Mouse (Mus musculus) embryonic facial prominence, embryonic 10.5 days (tissue): ENCODE measurements around the gene Cd27. TPM values are rescaled to one million over a fixed set of nuclear protein-coding genes. Genes with fewer than 3 reads are reported as not detected.

Experiments
- DNase-seq: peaks from one replicate; pipeline ENCODE4 v3.0.0-alpha.2; 2017; ENCODE audit warnings: low spot score
- H3K27ac ChIP-seq: fragments of 300-500 bp; sonication (generic); replicated peaks from 2 replicates; pipeline ENCODE4 v1.5.1; 2016; ENCODE audit warnings: mild to moderate bottlenecking
- H3K27me3 ChIP-seq: fragments of 300-500 bp; sonication (generic); replicated peaks from 2 replicates; pipeline ENCODE4 v1.6.1; 2016; ENCODE audit warnings: low read depth, mild to moderate bottlenecking; ENCODE audit not compliant: poor library complexity, severe bottlenecking
- H3K36me3 ChIP-seq: fragments of 300-500 bp; sonication (generic); replicated peaks from 2 replicates; pipeline ENCODE4 v1.6.1; 2016; ENCODE audit warnings: mild to moderate bottlenecking, moderate library complexity
- H3K4me1 ChIP-seq: fragments of 300-500 bp; sonication (generic); 2 replicates; pipeline ENCODE4 v1.6.1; 2016
- H3K4me3 ChIP-seq: fragments of 300-500 bp; sonication (generic); 2 replicates; pipeline ENCODE4 v1.5.1; 2016; ENCODE audit warnings: mild to moderate bottlenecking, moderate library complexity
- H3K9me3 ChIP-seq: fragments of 300-500 bp; sonication (generic); 2 replicates; pipeline ENCODE4 v1.6.1; 2016; ENCODE audit warnings: mild to moderate bottlenecking
- WGBS: fragments of 180-500 bp; shearing (Covaris S2); methylation state at CpG from one replicate; pipeline ENCODE4 v1.1.7; 2016; 5-methylcytosine and 5-hydroxymethylcytosine counted together
- microRNA-seq: library from miRNA; unstranded; fragments of <30 nt; microRNA quantifications from one replicate; pipeline ENCODE4, GENCODE M21; 2017
- polyA plus RNA-seq: library from polyadenylated mRNA; unstranded; fragments of >200 nt; fragmentation: Nextera tagmentation; extraction: Ambion mirVana; gene quantifications from 2 replicates; pipeline ENCODE4 v1.2.1, GENCODE M21; 2016

Cd27 gene
- polyA plus RNA-seq, 1 experiment from 2014 or later = 0.95 TPM

DNA sequence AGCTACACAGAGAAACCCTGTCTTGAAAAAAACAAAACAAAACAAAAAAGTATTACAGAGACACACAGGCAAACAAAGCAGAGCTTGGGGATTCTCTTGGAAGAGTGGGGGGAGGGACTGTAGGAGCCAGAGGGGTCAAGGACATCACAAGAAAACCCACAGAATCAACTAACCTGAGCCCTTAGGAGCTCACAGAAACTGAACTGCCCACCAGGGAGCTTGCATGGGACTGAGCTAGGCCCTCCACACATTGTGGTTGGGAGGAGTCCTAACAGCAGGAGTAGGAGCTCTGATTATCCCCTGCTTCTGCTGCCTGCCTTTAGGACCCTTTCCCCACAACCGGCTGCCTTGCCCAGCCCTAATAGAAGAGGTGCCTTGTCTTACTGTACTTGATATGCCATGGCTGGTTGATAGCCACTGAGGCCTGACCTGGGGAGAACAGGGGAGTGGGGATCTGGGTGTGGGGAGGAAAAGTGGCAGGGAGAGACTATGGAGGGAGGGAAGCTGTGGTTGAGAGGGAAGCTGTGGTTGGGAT is 41.2 kb downstream of the Cd27 start:
- H3K9me3 ChIP-seq = no peaks in the 10 kb centered on the region
- no peak for DNase-seq
- H3K27me3 ChIP-seq = no peaks in the 10 kb centered on the region
- peaks cover 27% of the 10 kb centered on the region for H3K36me3 ChIP-seq
- H3K27ac ChIP-seq = no peak overlapping the region
- WGBS = 31% methylated on average over 1 of the region's 1 CpGs
- peaks cover 32% of the 10 kb centered on the region for H3K4me1 ChIP-seq
- no peak overlapping the region for H3K4me3 ChIP-seq

- Histone ChIP-seq H3K4me3 (peak overlapping the region; percentile 84; the same call in 1 of the 2 replicates), H3K27ac (no peak overlapping the region), H3K4me1 (peaks cover 41% of the 10 kb centered on the region), H3K9me3 (no peaks in the 10 kb centered on the region), H3K36me3 (peaks cover 42% of the 10 kb centered on the region), H3K27me3 (no peaks in the 10 kb centered on the region)
- DNase-seq = no peak
- 77% methylated on average over 7 of the region's 7 CpGs for WGBS
Measured at GRCm38 (mm10) chr6:125193390-125193789, 43.4 kb downstream of the Cd27 start.

DNA sequence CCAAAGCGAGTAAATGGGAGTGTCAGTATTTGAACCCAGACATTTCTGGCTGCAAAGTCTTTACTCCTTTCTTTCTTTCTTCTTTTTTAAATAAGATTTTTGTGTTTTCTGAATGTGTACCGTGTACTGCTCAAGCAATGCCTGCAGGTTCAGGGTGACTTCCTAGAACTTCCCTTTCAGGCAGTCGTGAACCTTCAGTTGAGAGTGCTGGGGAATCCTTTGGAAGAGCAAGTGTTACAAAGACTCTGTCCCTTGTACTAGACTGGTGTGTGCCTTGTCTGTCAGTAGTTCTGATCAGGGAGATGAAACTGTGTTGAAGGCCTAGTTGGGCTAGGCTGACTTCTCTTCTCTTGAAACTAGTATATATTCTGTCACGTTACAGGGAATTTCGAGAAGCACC is 44.0 kb downstream of the Cd27 start:
- peaks cover 41% of the 10 kb centered on the region for H3K4me1 ChIP-seq
- 43% methylated on average over 5 of the region's 5 CpGs for WGBS
- peak overlapping the region; percentile 84 for H3K4me3 ChIP-seq
- H3K27ac ChIP-seq = peak overlapping the region; percentile 99
- H3K36me3 ChIP-seq = peaks cover 48% of the 10 kb centered on the region
- no peak for DNase-seq
- no peaks in the 10 kb centered on the region for H3K27me3 ChIP-seq
- H3K9me3 ChIP-seq = no peaks in the 10 kb centered on the region

GRCm38 (mm10) chr6:125192016-125192714 is 44.6 kb downstream of the Cd27 start:
- peaks cover 55% of the 10 kb centered on the region for H3K36me3 ChIP-seq
- peak overlapping the region; percentile 84 for H3K4me3 ChIP-seq
- H3K9me3 ChIP-seq = no peaks in the 10 kb centered on the region
- H3K27ac ChIP-seq = peak overlapping the region; percentile 99
- peak; percentile 94 for DNase-seq
- peaks cover 35% of the 10 kb centered on the region for H3K4me1 ChIP-seq
- H3K27me3 ChIP-seq = no peaks in the 10 kb centered on the region
- WGBS = under 1% methylated on average over 34 of the region's 34 CpGs

- under 1% methylated on average over 54 of the region's 54 CpGs for WGBS
- H3K4me1 ChIP-seq = peaks cover 29% of the 10 kb centered on the region
- peak within 1 kb of the TSS; percentile 99 for H3K27ac ChIP-seq
- peaks cover 61% of the 10 kb centered on the region for H3K36me3 ChIP-seq
- H3K4me3 ChIP-seq = peak within 1 kb of the TSS; percentile 84
- no peaks in the 10 kb centered on the region for H3K9me3 ChIP-seq
- no peaks in the 10 kb centered on the region for H3K27me3 ChIP-seq
- DNase-seq = peak; percentile 99
Measured at GRCm38 (mm10) chr6:125191332-125192015, 45.3 kb downstream of the Cd27 start, which contains the start of the genes Ncapd2 and Mrpl51. Ncapd2 (minus strand) TSS chr6:125191701. Mrpl51 (plus strand) TSS chr6:125191801.

DNA sequence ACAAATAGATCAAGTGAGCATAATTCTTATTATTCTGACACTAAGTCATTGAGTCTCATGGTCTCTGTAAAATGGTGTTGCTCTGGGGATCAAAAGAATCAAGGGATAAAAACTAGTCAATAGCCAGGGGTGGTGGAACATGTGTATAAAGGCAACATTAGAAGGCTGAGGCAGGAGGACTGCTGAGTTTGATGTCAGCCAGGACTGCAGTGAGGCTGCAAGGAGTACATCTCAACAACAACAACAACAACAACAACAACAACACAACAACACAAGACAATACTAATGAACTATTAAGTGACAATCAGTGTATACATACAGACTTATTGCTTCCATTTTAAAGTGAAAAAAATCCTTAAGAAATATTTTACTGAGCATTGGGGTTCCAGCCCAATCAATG is 46.0 kb downstream of the Cd27 start:
- H3K36me3 ChIP-seq = peaks cover 67% of the 10 kb centered on the region
- H3K27me3 ChIP-seq = no peaks in the 10 kb centered on the region
- no peaks in the 10 kb centered on the region for H3K9me3 ChIP-seq
- peak overlapping the region; percentile 99 for H3K27ac ChIP-seq
- peaks cover 24% of the 10 kb centered on the region for H3K4me1 ChIP-seq
- peak overlapping the region; percentile 84 for H3K4me3 ChIP-seq
- no peak for DNase-seq

- Histone ChIP-seq H3K27ac (no peak overlapping the region), H3K9me3 (no peaks in the 10 kb centered on the region), H3K36me3 (peaks cover 88% of the 10 kb centered on the region), H3K27me3 (no peaks in the 10 kb centered on the region), H3K4me1 (peaks cover 9% of the 10 kb centered on the region), H3K4me3 (no peak overlapping the region)
- DNase-seq = no peak
- 96% methylated on average over 10 of the region's 10 CpGs for WGBS
Measured at GRCm38 (mm10) chr6:125186203-125186602, 50.6 kb downstream of the Cd27 start.

Small RNA genes within 50 kb of the gene (microRNA-seq; reads per million reads assigned to microRNA genes)
- gene Mir3098 (2.4 reads per million), gene Mir8113 (not detected)

Other genes with a start within 250 kb of the Cd27 start
- 0.82 and 1.1 TPM in 2 replicates for gene Pianp, start 240.3 kb downstream of the Cd27 start, polyA plus RNA-seq
- 9.4 and 11.0 TPM in 2 replicates for gene Zfp384, start 227.9 kb downstream of the Cd27 start, polyA plus RNA-seq
- 125 and 137 TPM in 2 replicates for gene Ing4, start 197.2 kb downstream of the Cd27 start, polyA plus RNA-seq
- gene Acrbp, start 187.3 kb downstream of the Cd27 start, polyA plus RNA-seq = 15.9 and 17.8 TPM in 2 replicates
- gene Lpar5, start 169.1 kb downstream of the Cd27 start, polyA plus RNA-seq = 0.10 and 0.21 TPM in 2 replicates
- 102 and 105 TPM in 2 replicates for gene Chd4, start 141.0 kb downstream of the Cd27 start, polyA plus RNA-seq
- gene Nop2, start 105.1 kb downstream of the Cd27 start, polyA plus RNA-seq = 94.1 and 99.4 TPM in 2 replicates
- 11.0 and 11.1 TPM in 2 replicates for gene Iffo1, start 91.8 kb downstream of the Cd27 start, polyA plus RNA-seq
- 2,731 and 2,955 TPM in 2 replicates for gene Gapdh, start 70.5 kb downstream of the Cd27 start, polyA plus RNA-seq
- gene Ncapd2, start 45.3 kb downstream of the Cd27 start, polyA plus RNA-seq = 261 and 263 TPM in 2 replicates
- gene Mrpl51, start 45.2 kb downstream of the Cd27 start, polyA plus RNA-seq = 207 and 214 TPM in 2 replicates
- gene Vamp1, start 21.5 kb downstream of the Cd27 start, polyA plus RNA-seq = 2.6 and 3.1 TPM in 2 replicates
- gene Tapbpl, start 5.2 kb downstream of the Cd27 start, polyA plus RNA-seq = 0.98 and 1.6 TPM in 2 replicates
- gene Tuba3a, start 49.0 kb upstream of the Cd27 start, polyA plus RNA-seq = 0.16 and 0.19 TPM in 2 replicates
- 26.9 and 28.8 TPM in 2 replicates for gene Ltbr, start 76.9 kb upstream of the Cd27 start, polyA plus RNA-seq
- gene Scnn1a, start 83.6 kb upstream of the Cd27 start, polyA plus RNA-seq = 0.57 and 0.87 TPM in 2 replicates
- 33.4 and 34.8 TPM in 2 replicates for gene Tnfrsf1a, start 112.4 kb upstream of the Cd27 start, polyA plus RNA-seq
- 0.21 and 0.32 TPM in 2 replicates for gene Plekhg6, start 143.8 kb upstream of the Cd27 start, polyA plus RNA-seq